Mouse (Mus musculus): ENCODE measurements around the gene N4bp3. TPM values are rescaled to one million over a fixed set of nuclear protein-coding genes. Genes with fewer than 3 reads are reported as not detected.
"Not testable (repeated sequence)": the region's sequence is repeated elsewhere in the genome, so short reads cannot be mapped to it uniquely, and the experiment has no call there.

Gene N4bp3
- total and polyA plus RNA-seq, 2 experiments from 2014 or later, result 24.7 to 41.2 TPM

GRCm38 (mm10) chr11:51615601-51616000 is 35.0 kb downstream of the N4bp3 start:
- Histone ChIP-seq H3K4me2 (ENCODE audit: low read depth, low read length, poor library complexity, severe bottlenecking) (peak overlapping the region; percentile 61), H3K9ac (replicated peaks; ENCODE audit: low read length, poor library complexity, severe bottlenecking) (peak overlapping the region; percentile 36), H3K27me3 (ENCODE audit: insufficient read depth, low read length) (no peaks in the 10 kb centered on the region), H3K4me1 (ENCODE audit: insufficient read depth, low read length) (0 out of 2 replicates have a peak, but pooled peaks cover 3% of the 10 kb centered on the region), H3K27ac (ENCODE audit: low read depth, low read length) (0 out of 2 replicates have a peak overlapping the region, but pooled peaks have one; percentile 43), H3K4me3 (ENCODE audit: low read depth, low read length) (peak overlapping the region; percentile 32), H3K36me3 (ENCODE audit: insufficient read depth, low read length) (no peaks in the 10 kb centered on the region), H3K9me3 (ENCODE audit: low read length) (no peaks in the 10 kb centered on the region)
- DNase-seq (ENCODE audit: low spot score) (peak; percentile 63), ATAC-seq (ENCODE audit: low FRiP score) (no peak)
- WGBS, result 6% methylated on average over 14 of the region's 14 CpGs
- TF ChIP-seq CTCF (IDR thresholded peaks at IDR 0.05), result no peak

- Histone ChIP-seq H3K4me2 (ENCODE audit: low read depth, low read length, poor library complexity, severe bottlenecking) (peak overlapping the region; percentile 61), H3K27ac (ENCODE audit: low read depth, low read length) (0 out of 2 replicates have a peak overlapping the region, but pooled peaks have one; percentile 43), H3K9me3 (ENCODE audit: low read length) (no peaks in the 10 kb centered on the region), H3K4me3 (ENCODE audit: low read depth, low read length) (peak overlapping the region; percentile 32), H3K9ac (replicated peaks; ENCODE audit: low read length, poor library complexity, severe bottlenecking) (peak overlapping the region; percentile 36), H3K27me3 (ENCODE audit: insufficient read depth, low read length) (no peaks in the 10 kb centered on the region), H3K4me1 (ENCODE audit: insufficient read depth, low read length) (0 out of 2 replicates have a peak, but pooled peaks cover 3% of the 10 kb centered on the region), H3K36me3 (ENCODE audit: insufficient read depth, low read length) (no peaks in the 10 kb centered on the region)
- WGBS, result 51% methylated on average over 7 of the region's 7 CpGs
- DNase-seq (ENCODE audit: low spot score) (no peak), ATAC-seq (ENCODE audit: low FRiP score) (no peak)
- no peak for TF ChIP-seq CTCF (IDR thresholded peaks at IDR 0.05)
Observed at GRCm38 (mm10) chr11:51615129-51615528, 35.5 kb downstream of the N4bp3 start.

- Histone ChIP-seq H3K4me2 (ENCODE audit: low read depth, low read length, poor library complexity, severe bottlenecking) (no peak overlapping the region), H3K36me3 (ENCODE audit: insufficient read depth, low read length) (no peaks in the 10 kb centered on the region), H3K27ac (ENCODE audit: low read depth, low read length) (no peak overlapping the region), H3K27me3 (ENCODE audit: insufficient read depth, low read length) (no peaks in the 10 kb centered on the region), H3K9ac (replicated peaks; ENCODE audit: low read length, poor library complexity, severe bottlenecking) (no peak overlapping the region), H3K4me3 (ENCODE audit: low read depth, low read length) (no peak overlapping the region), H3K4me1 (ENCODE audit: insufficient read depth, low read length) (0 out of 2 replicates have a peak, but pooled peaks cover 3% of the 10 kb centered on the region), H3K9me3 (ENCODE audit: low read length) (no peaks in the 10 kb centered on the region)
- no peak for ATAC-seq (ENCODE audit: low FRiP score)
- TF ChIP-seq CTCF (IDR thresholded peaks at IDR 0.05), result no peak; the same call in 1 of the 2 replicates
- no peak for DNase-seq (ENCODE audit: low spot score)
- 78% methylated on average over 8 of the region's 8 CpGs for WGBS
Observed at GRCm38 (mm10) chr11:51614256-51614655, 36.4 kb downstream of the N4bp3 start.

GRCm38 (mm10) chr11:51609940-51610339 is 40.7 kb downstream of the N4bp3 start:
- not testable (repeated sequence) for H3K4me3 ChIP-seq (ENCODE audit: low read depth, low read length); DNase-seq (ENCODE audit: low spot score); H3K36me3 ChIP-seq (ENCODE audit: insufficient read depth, low read length); H3K27me3 ChIP-seq (ENCODE audit: insufficient read depth, low read length); H3K9me3 ChIP-seq (ENCODE audit: low read length); H3K9ac ChIP-seq (replicated peaks; ENCODE audit: low read length, poor library complexity, severe bottlenecking); H3K4me1 ChIP-seq (ENCODE audit: insufficient read depth, low read length); ATAC-seq (ENCODE audit: low FRiP score); H3K4me2 ChIP-seq (ENCODE audit: low read depth, low read length, poor library complexity, severe bottlenecking); H3K27ac ChIP-seq (ENCODE audit: low read depth, low read length)
- 87% methylated on average over 5 of the region's 5 CpGs for WGBS

- Histone ChIP-seq H3K9me3 (ENCODE audit: low read length) (no peaks in the 10 kb centered on the region), H3K27me3 (ENCODE audit: insufficient read depth, low read length) (no peaks in the 10 kb centered on the region), H3K36me3 (ENCODE audit: insufficient read depth, low read length) (no peaks in the 10 kb centered on the region), H3K4me1 (ENCODE audit: insufficient read depth, low read length) (0 out of 2 replicates have a peak, but pooled peaks cover 4% of the 10 kb centered on the region), H3K27ac (ENCODE audit: low read depth, low read length) (no peak overlapping the region), H3K4me3 (ENCODE audit: low read depth, low read length) (no peak overlapping the region), H3K4me2 (ENCODE audit: low read depth, low read length, poor library complexity, severe bottlenecking) (no peak overlapping the region), H3K9ac (replicated peaks; ENCODE audit: low read length, poor library complexity, severe bottlenecking) (no peak overlapping the region)
- no peak for TF ChIP-seq CTCF (IDR thresholded peaks at IDR 0.05)
- no peak for ATAC-seq (ENCODE audit: low FRiP score)
- no peak for DNase-seq (ENCODE audit: low spot score)
- 86% methylated on average over 3 of the region's 3 CpGs for WGBS
Observed at GRCm38 (mm10) chr11:51609266-51609909, 41.3 kb downstream of the N4bp3 start.

GRCm38 (mm10) chr11:51607096-51607738 is 43.4 kb downstream of the N4bp3 start:
- H3K4me2 ChIP-seq (ENCODE audit: low read depth, low read length, poor library complexity, severe bottlenecking), result peak overlapping the region; percentile 62
- no peak for DNase-seq (ENCODE audit: low spot score)
- WGBS, result 11% methylated on average over 15 of the region's 15 CpGs
- H3K9ac ChIP-seq (replicated peaks; ENCODE audit: low read length, poor library complexity, severe bottlenecking), result peak overlapping the region; percentile 80
- ATAC-seq (ENCODE audit: low FRiP score), result peak; percentile 59
- H3K27me3 ChIP-seq (ENCODE audit: insufficient read depth, low read length), result no peaks in the 10 kb centered on the region
- peak overlapping the region; percentile 96 for H3K4me3 ChIP-seq (ENCODE audit: low read depth, low read length)
- H3K9me3 ChIP-seq (ENCODE audit: low read length), result no peaks in the 10 kb centered on the region
- H3K36me3 ChIP-seq (ENCODE audit: insufficient read depth, low read length), result peaks cover 19% of the 10 kb centered on the region
- TF ChIP-seq CTCF (IDR thresholded peaks at IDR 0.05), result no peak
- 0 out of 2 replicates have a peak, but pooled peaks cover 4% of the 10 kb centered on the region for H3K4me1 ChIP-seq (ENCODE audit: insufficient read depth, low read length)
- H3K27ac ChIP-seq (ENCODE audit: low read depth, low read length), result peak overlapping the region; percentile 94
